Mouse (Mus musculus): ENCODE measurements around the gene Btbd8. TPM values are rescaled to one million over a fixed set of nuclear protein-coding genes. Genes with fewer than 3 reads are reported as not detected.

The Btbd8 gene
- polyA plus RNA-seq, 1 experiment, result 5.9 TPM

- Histone ChIP-seq H3K27me3 (ENCODE audit: control insufficient read depth, insufficient read depth, low read length) (no peaks in the 10 kb centered on the region), H3K36me3 (ENCODE audit: control insufficient read depth, insufficient read depth, low read length) (no peaks in the 10 kb centered on the region), H3K4me3 (ENCODE audit: control insufficient read depth, low read depth, low read length) (no peak overlapping the region), H3K4me1 (ENCODE audit: control insufficient read depth, insufficient read depth, low read length) (no peaks in the 10 kb centered on the region), H3K27ac (ENCODE audit: control insufficient read depth, insufficient read depth, low read depth, low read length) (no peak overlapping the region)
- TF ChIP-seq CTCF (IDR thresholded peaks at IDR 0.05; ENCODE audit: control insufficient read depth, insufficient read depth, insufficient replicate concordance, low read depth, low read length) (no peak), POLR2A (IDR thresholded peaks at IDR 0.05; ENCODE audit: control insufficient read depth, low read depth, low read length) (no peak)
Observed at GRCm38 (mm10) chr5:107541696-107542095, 103.9 kb downstream of the Btbd8 start.

- Histone ChIP-seq H3K27ac (ENCODE audit: control insufficient read depth, insufficient read depth, low read depth, low read length) (no peak overlapping the region), H3K4me3 (ENCODE audit: control insufficient read depth, low read depth, low read length) (no peak overlapping the region), H3K4me1 (ENCODE audit: control insufficient read depth, insufficient read depth, low read length) (no peaks in the 10 kb centered on the region), H3K36me3 (ENCODE audit: control insufficient read depth, insufficient read depth, low read length) (peaks cover 4% of the 10 kb centered on the region; the same call in 1 of the 2 replicates), H3K27me3 (ENCODE audit: control insufficient read depth, insufficient read depth, low read length) (no peaks in the 10 kb centered on the region)
- TF ChIP-seq POLR2A (IDR thresholded peaks at IDR 0.05; ENCODE audit: control insufficient read depth, low read depth, low read length) (no peak), CTCF (IDR thresholded peaks at IDR 0.05; ENCODE audit: control insufficient read depth, insufficient read depth, insufficient replicate concordance, low read depth, low read length) (no peak)
Observed at GRCm38 (mm10) chr5:107545927-107546326, 108.1 kb downstream of the Btbd8 start.

- Histone ChIP-seq H3K4me1 (ENCODE audit: control insufficient read depth, insufficient read depth, low read length) (no peaks in the 10 kb centered on the region), H3K27ac (ENCODE audit: control insufficient read depth, insufficient read depth, low read depth, low read length) (no peak overlapping the region), H3K36me3 (ENCODE audit: control insufficient read depth, insufficient read depth, low read length) (peaks cover 4% of the 10 kb centered on the region; the same call in 1 of the 2 replicates), H3K27me3 (ENCODE audit: control insufficient read depth, insufficient read depth, low read length) (no peaks in the 10 kb centered on the region), H3K4me3 (ENCODE audit: control insufficient read depth, low read depth, low read length) (no peak overlapping the region)
- no peak for TF ChIP-seq POLR2A (IDR thresholded peaks at IDR 0.05; ENCODE audit: control insufficient read depth, low read depth, low read length)
- no peak for TF ChIP-seq CTCF (IDR thresholded peaks at IDR 0.05; ENCODE audit: control insufficient read depth, insufficient read depth, insufficient replicate concordance, low read depth, low read length)
Observed at GRCm38 (mm10) chr5:107547955-107548354, 110.2 kb downstream of the Btbd8 start.

- peaks cover 4% of the 10 kb centered on the region; the same call in 1 of the 2 replicates for H3K36me3 ChIP-seq (ENCODE audit: control insufficient read depth, insufficient read depth, low read length)
- no peak overlapping the region for H3K4me3 ChIP-seq (ENCODE audit: control insufficient read depth, low read depth, low read length)
- H3K27me3 ChIP-seq (ENCODE audit: control insufficient read depth, insufficient read depth, low read length), result no peaks in the 10 kb centered on the region
- H3K27ac ChIP-seq (ENCODE audit: control insufficient read depth, insufficient read depth, low read depth, low read length), result no peak overlapping the region
- H3K4me1 ChIP-seq (ENCODE audit: control insufficient read depth, insufficient read depth, low read length), result no peaks in the 10 kb centered on the region
- TF ChIP-seq POLR2A (IDR thresholded peaks at IDR 0.05; ENCODE audit: control insufficient read depth, low read depth, low read length), result no peak
- TF ChIP-seq CTCF (IDR thresholded peaks at IDR 0.05; ENCODE audit: control insufficient read depth, insufficient read depth, insufficient replicate concordance, low read depth, low read length), result no peak
Observed at GRCm38 (mm10) chr5:107548444-107548843, 110.6 kb downstream of the Btbd8 start.

GRCm38 (mm10) chr5:107554336-107554735 is 116.5 kb downstream of the Btbd8 start:
- Histone ChIP-seq H3K27ac (ENCODE audit: control insufficient read depth, insufficient read depth, low read depth, low read length) (no peak overlapping the region), H3K4me3 (ENCODE audit: control insufficient read depth, low read depth, low read length) (no peak overlapping the region), H3K4me1 (ENCODE audit: control insufficient read depth, insufficient read depth, low read length) (no peaks in the 10 kb centered on the region), H3K36me3 (ENCODE audit: control insufficient read depth, insufficient read depth, low read length) (no peaks in the 10 kb centered on the region; the same call in 1 of the 2 replicates), H3K27me3 (ENCODE audit: control insufficient read depth, insufficient read depth, low read length) (no peaks in the 10 kb centered on the region)
- no peak for TF ChIP-seq CTCF (IDR thresholded peaks at IDR 0.05; ENCODE audit: control insufficient read depth, insufficient read depth, insufficient replicate concordance, low read depth, low read length)
- no peak for TF ChIP-seq POLR2A (IDR thresholded peaks at IDR 0.05; ENCODE audit: control insufficient read depth, low read depth, low read length)

DNA sequence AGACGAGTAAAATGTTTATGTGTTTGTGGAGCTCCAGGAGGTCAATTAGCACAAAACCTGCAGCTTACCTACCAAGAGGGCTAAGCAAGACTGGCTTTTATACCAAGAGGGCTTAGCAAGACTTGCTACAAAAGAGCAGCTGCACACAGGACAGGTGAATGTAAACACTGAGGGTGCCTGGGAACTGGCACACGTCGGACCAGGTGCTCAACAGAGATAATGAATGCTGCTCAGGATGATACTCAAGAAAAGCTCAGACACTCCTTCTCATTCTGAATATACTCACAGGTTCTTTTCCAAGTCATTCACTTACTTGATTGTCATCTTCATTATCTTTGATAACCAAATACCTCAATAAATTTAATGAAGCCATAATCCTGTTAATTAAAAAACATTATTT is 119.2 kb downstream of the Btbd8 start:
- no peak overlapping the region for H3K4me3 ChIP-seq (ENCODE audit: control insufficient read depth, low read depth, low read length)
- H3K27ac ChIP-seq (ENCODE audit: control insufficient read depth, insufficient read depth, low read depth, low read length), result no peak overlapping the region
- H3K27me3 ChIP-seq (ENCODE audit: control insufficient read depth, insufficient read depth, low read length), result no peaks in the 10 kb centered on the region
- no peaks in the 10 kb centered on the region; the same call in none of the 2 replicates for H3K36me3 ChIP-seq (ENCODE audit: control insufficient read depth, insufficient read depth, low read length)
- no peaks in the 10 kb centered on the region for H3K4me1 ChIP-seq (ENCODE audit: control insufficient read depth, insufficient read depth, low read length)
- TF ChIP-seq POLR2A (IDR thresholded peaks at IDR 0.05; ENCODE audit: control insufficient read depth, low read depth, low read length), result no peak
- no peak for TF ChIP-seq CTCF (IDR thresholded peaks at IDR 0.05; ENCODE audit: control insufficient read depth, insufficient read depth, insufficient replicate concordance, low read depth, low read length)

Other genes starting within 250 kb of the Btbd8 start
- gene Tgfbr3, start 148.4 kb upstream of the Btbd8 start, polyA plus RNA-seq (2012; rRNA removed), result 7.1 and 8.4 TPM in 2 replicates
- gene Brdt, start 106.8 kb upstream of the Btbd8 start, polyA plus RNA-seq (2012; rRNA removed), result 100 and 103 TPM in 2 replicates
- gene Ephx4, start 35.3 kb upstream of the Btbd8 start, polyA plus RNA-seq (2012; rRNA removed), result 1.7 and 2.1 TPM in 2 replicates
- 105 and 113 TPM in 2 replicates for gene Lpcat2b, start 6.4 kb upstream of the Btbd8 start, polyA plus RNA-seq (2012; rRNA removed)
- gene Gm42669, start 69.6 kb downstream of the Btbd8 start, polyA plus RNA-seq (2012; rRNA removed), result 0.05 and 0.11 TPM in 2 replicates
- 12.5 and 14.4 TPM in 2 replicates for gene 1700028K03Rik, start 96.7 kb downstream of the Btbd8 start, polyA plus RNA-seq (2012; rRNA removed)
- gene Rpap2, start 159.4 kb downstream of the Btbd8 start, polyA plus RNA-seq (2012; rRNA removed), result 9.8 and 10.5 TPM in 2 replicates
- gene Glmn, start 159.9 kb downstream of the Btbd8 start, polyA plus RNA-seq (2012; rRNA removed), result 8.5 and 8.6 TPM in 2 replicates